Mouse (Mus musculus): ENCODE measurements around the gene C1qtnf1.

DNA sequence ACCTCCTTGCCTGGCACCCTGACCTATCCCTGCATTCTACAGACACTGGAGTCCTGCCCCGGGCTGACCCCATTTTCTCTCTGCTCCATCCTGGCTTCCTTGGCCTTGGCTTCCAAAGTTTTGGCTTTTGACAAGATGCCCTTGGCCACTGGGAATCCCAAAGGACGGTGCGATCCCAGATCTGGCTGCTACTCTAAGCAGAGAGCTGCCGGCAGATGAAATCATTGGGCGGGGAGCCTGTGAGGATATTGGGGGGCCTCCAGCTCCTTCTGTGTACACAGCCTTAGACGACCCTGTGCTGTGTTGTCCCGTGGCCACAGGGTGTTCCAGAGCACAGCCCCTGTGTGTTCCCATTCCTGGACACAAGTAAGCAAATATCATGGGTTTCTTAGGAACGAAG is 20.4 kb downstream of the C1qtnf1 start:
- no peak for TF ChIP-seq POLR2A (IDR thresholded peaks at IDR 0.05; ENCODE audit: low read depth, low read length)
- TF ChIP-seq CTCF (IDR thresholded peaks at IDR 0.05; ENCODE audit: extremely low read depth, insufficient read depth, insufficient read length, insufficient replicate concordance), result no peak

Data from spleen, adult 2 months (tissue).